Mouse (Mus musculus): ENCODE data around the gene Hoxb3. TPM values are rescaled to one million over a fixed set of nuclear protein-coding genes. Genes with fewer than 3 reads are reported as not detected.

Gene Hoxb3
- polyA plus RNA-seq, 1 experiment from 2014 or later: 13.9 TPM

GRCm38 (mm10) chr11:96301064-96301431 lies 22.1 kb upstream of the Hoxb3 start:
- H3K9ac ChIP-seq (replicated peaks; ENCODE audit: low read depth, low read length): peak overlapping the region; percentile 100
- ATAC-seq (ENCODE audit: low read depth): no peak
- peak overlapping the region; percentile 95 for H3K4me3 ChIP-seq (ENCODE audit: low read depth, low read length)
- H3K36me3 ChIP-seq (ENCODE audit: control insufficient read depth, insufficient read depth, low read length): peaks cover 37% of the 10 kb centered on the region
- H3K27me3 ChIP-seq (ENCODE audit: control insufficient read depth, insufficient read depth, low read length): no peaks in the 10 kb centered on the region
- H3K4me2 ChIP-seq (ENCODE audit: low read depth, low read length): peak overlapping the region; percentile 100
- H3K4me1 ChIP-seq (ENCODE audit: control insufficient read depth, insufficient read depth, low read length): peaks cover 51% of the 10 kb centered on the region
- H3K9me3 ChIP-seq (ENCODE audit: control insufficient read depth, low read length): no peaks in the 10 kb centered on the region
- WGBS: 0% methylated on average over 9 of the region's 10 CpGs
- H3K27ac ChIP-seq (ENCODE audit: low read depth, low read length): peak overlapping the region; percentile 100

GRCm38 (mm10) chr11:96301837-96302236 lies 21.3 kb upstream of the Hoxb3 start:
- Histone ChIP-seq H3K4me1 (ENCODE audit: control insufficient read depth, insufficient read depth, low read length) (peaks cover 53% of the 10 kb centered on the region), H3K4me3 (ENCODE audit: low read depth, low read length) (peak overlapping the region; percentile 95), H3K9me3 (ENCODE audit: control insufficient read depth, low read length) (no peaks in the 10 kb centered on the region), H3K27me3 (ENCODE audit: control insufficient read depth, insufficient read depth, low read length) (no peaks in the 10 kb centered on the region), H3K9ac (replicated peaks; ENCODE audit: low read depth, low read length) (peak overlapping the region; percentile 100), H3K27ac (ENCODE audit: low read depth, low read length) (peak overlapping the region; percentile 100), H3K4me2 (ENCODE audit: low read depth, low read length) (peak overlapping the region; percentile 100), H3K36me3 (ENCODE audit: control insufficient read depth, insufficient read depth, low read length) (peaks cover 39% of the 10 kb centered on the region)
- no peak for ATAC-seq (ENCODE audit: low read depth)
- 3% methylated on average over 15 of the region's 15 CpGs for WGBS

GRCm38 (mm10) chr11:96302381-96303150 lies 20.6 kb upstream of the Hoxb3 start:
- H3K36me3 ChIP-seq (ENCODE audit: control insufficient read depth, insufficient read depth, low read length): peaks cover 39% of the 10 kb centered on the region
- H3K4me3 ChIP-seq (ENCODE audit: low read depth, low read length): peak overlapping the region; percentile 95
- H3K9ac ChIP-seq (replicated peaks; ENCODE audit: low read depth, low read length): peak overlapping the region; percentile 100
- H3K4me1 ChIP-seq (ENCODE audit: control insufficient read depth, insufficient read depth, low read length): peaks cover 49% of the 10 kb centered on the region
- no peaks in the 10 kb centered on the region for H3K9me3 ChIP-seq (ENCODE audit: control insufficient read depth, low read length)
- no peaks in the 10 kb centered on the region for H3K27me3 ChIP-seq (ENCODE audit: control insufficient read depth, insufficient read depth, low read length)
- peak overlapping the region; percentile 100 for H3K4me2 ChIP-seq (ENCODE audit: low read depth, low read length)
- ATAC-seq (ENCODE audit: low read depth): no peak
- 4% methylated on average over 23 of the region's 23 CpGs for WGBS
- H3K27ac ChIP-seq (ENCODE audit: low read depth, low read length): peak overlapping the region; percentile 100

DNA sequence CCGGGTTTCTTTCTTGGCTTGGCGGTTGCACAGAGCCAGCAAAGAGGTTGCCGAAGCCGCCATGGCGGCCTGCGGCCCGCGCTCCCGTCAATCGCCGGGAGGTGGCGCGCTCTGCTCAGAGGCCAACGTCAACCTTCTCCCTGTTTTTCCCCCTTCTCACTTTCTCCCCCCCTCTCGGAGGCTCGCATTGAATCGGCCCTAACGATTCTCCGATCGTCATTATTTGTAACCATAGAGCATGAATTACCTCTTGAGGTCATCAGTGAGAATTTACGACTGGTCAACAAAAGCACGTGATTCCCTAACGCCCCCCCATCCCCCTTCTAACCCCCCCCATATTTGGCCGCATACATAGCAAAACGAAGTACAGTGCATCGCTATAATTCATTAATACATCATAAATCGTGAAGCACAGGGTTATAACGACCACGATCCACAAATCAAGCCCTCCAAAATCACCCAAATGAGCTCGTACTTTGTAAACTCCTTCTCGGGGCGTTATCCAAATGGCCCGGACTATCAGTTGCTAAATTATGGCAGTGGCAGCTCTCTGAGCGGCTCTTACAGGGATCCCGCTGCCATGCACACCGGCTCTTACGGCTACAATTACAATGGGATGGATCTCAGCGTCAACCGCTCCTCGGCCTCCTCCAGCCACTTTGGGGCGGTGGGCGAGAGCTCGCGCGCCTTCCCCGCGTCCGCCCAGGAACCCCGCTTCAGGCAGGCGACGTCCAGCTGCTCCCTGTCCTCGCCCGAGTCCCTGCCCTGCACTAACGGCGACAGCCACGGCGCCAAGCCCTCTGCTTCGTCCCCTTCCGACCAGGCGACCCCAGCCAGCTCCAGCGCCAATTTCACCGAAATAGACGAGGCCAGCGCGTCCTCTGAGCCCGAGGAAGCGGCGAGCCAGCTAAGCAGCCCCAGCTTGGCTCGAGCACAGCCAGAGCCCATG lies 19.7 kb upstream of the Hoxb3 start, which contains the start of gene Hoxb5:
TSS of gene Hoxb5 (plus strand) at position 186 of the 949 bp plus-strand sequence.
- 1% methylated on average over 69 of the region's 69 CpGs for WGBS
- ATAC-seq (ENCODE audit: low read depth): peak; percentile 55
- peak within 1 kb of the TSS; percentile 100 for H3K9ac ChIP-seq (replicated peaks; ENCODE audit: low read depth, low read length)
- peak within 1 kb of the TSS; percentile 100 for H3K27ac ChIP-seq (ENCODE audit: low read depth, low read length)
- no peaks in the 10 kb centered on the region for H3K9me3 ChIP-seq (ENCODE audit: control insufficient read depth, low read length)
- H3K4me3 ChIP-seq (ENCODE audit: low read depth, low read length): peak within 1 kb of the TSS; percentile 95
- H3K4me2 ChIP-seq (ENCODE audit: low read depth, low read length): peak within 1 kb of the TSS; percentile 100
- H3K36me3 ChIP-seq (ENCODE audit: control insufficient read depth, insufficient read depth, low read length): peaks cover 39% of the 10 kb centered on the region
- no peaks in the 10 kb centered on the region for H3K27me3 ChIP-seq (ENCODE audit: control insufficient read depth, insufficient read depth, low read length)
- H3K4me1 ChIP-seq (ENCODE audit: control insufficient read depth, insufficient read depth, low read length): peaks cover 47% of the 10 kb centered on the region

DNA sequence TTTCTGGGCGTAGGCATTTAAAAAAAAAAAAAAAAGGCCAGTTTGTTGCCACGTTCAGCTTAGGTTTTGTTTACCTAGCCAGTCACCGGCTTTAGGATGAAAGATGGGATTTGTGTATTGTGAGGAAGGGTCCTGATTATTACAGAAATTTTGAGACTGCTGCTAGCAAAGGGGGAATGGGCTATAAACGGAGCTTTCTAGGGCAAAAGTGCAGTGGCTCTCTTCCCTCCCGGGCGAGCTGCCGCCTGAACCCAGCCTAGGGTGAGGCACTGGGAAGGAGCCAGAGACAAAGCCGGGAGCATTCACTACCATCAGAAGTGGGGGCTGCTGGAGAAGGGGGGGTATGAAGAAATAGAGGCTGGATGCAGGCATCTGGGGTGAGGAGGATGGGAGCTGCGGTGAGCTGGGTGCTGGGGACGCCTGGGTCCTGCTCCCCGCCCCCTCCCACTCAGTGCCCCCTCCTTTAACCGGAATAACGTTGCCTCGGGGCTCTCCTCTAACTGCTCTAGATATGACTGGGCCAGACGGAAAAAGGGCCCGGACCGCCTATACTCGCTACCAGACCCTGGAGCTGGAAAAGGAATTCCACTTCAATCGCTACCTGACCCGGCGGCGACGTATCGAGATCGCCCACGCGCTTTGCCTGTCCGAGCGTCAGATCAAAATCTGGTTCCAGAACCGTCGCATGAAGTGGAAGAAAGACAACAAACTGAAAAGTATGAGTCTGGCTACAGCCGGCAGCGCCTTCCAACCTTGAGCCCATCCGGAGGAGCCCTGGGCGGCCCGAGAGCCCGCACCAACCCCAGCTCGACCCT lies 18.5 kb upstream of the Hoxb3 start:
- peaks cover 39% of the 10 kb centered on the region for H3K36me3 ChIP-seq (ENCODE audit: control insufficient read depth, insufficient read depth, low read length)
- H3K9me3 ChIP-seq (ENCODE audit: control insufficient read depth, low read length): no peaks in the 10 kb centered on the region
- peak overlapping the region; percentile 100 for H3K4me2 ChIP-seq (ENCODE audit: low read depth, low read length)
- peak overlapping the region; percentile 100 for H3K9ac ChIP-seq (replicated peaks; ENCODE audit: low read depth, low read length)
- no peak for ATAC-seq (ENCODE audit: low read depth)
- peaks cover 55% of the 10 kb centered on the region for H3K4me1 ChIP-seq (ENCODE audit: control insufficient read depth, insufficient read depth, low read length)
- peak overlapping the region; percentile 95 for H3K4me3 ChIP-seq (ENCODE audit: low read depth, low read length)
- peak overlapping the region; percentile 100 for H3K27ac ChIP-seq (ENCODE audit: low read depth, low read length)
- 2% methylated on average over 38 of the region's 38 CpGs for WGBS
- H3K27me3 ChIP-seq (ENCODE audit: control insufficient read depth, insufficient read depth, low read length): no peaks in the 10 kb centered on the region

GRCm38 (mm10) chr11:96305505-96306182 lies 17.5 kb upstream of the Hoxb3 start:
- peak overlapping the region; percentile 95 for H3K4me3 ChIP-seq (ENCODE audit: low read depth, low read length)

GRCm38 (mm10) chr11:96306183-96306907 lies 16.8 kb upstream of the Hoxb3 start:
- 9% methylated on average over 7 of the region's 7 CpGs for WGBS
- 0 out of 2 replicates have a peak, but pooled peaks have one; percentile 1 for ATAC-seq (ENCODE audit: low read depth)
- Histone ChIP-seq H3K4me2 (ENCODE audit: low read depth, low read length) (peak overlapping the region; percentile 100), H3K27ac (ENCODE audit: low read depth, low read length) (peak overlapping the region; percentile 100), H3K36me3 (ENCODE audit: control insufficient read depth, insufficient read depth, low read length) (peaks cover 31% of the 10 kb centered on the region; the same call in 1 of the 2 replicates), H3K4me3 (ENCODE audit: low read depth, low read length) (peak overlapping the region; percentile 95), H3K9ac (replicated peaks; ENCODE audit: low read depth, low read length) (peak overlapping the region; percentile 100), H3K4me1 (ENCODE audit: control insufficient read depth, insufficient read depth, low read length) (peaks cover 59% of the 10 kb centered on the region), H3K27me3 (ENCODE audit: control insufficient read depth, insufficient read depth, low read length) (no peaks in the 10 kb centered on the region), H3K9me3 (ENCODE audit: control insufficient read depth, low read length) (no peaks in the 10 kb centered on the region)

More at GRCm38 (mm10) chr11:96305505-96306182, 17.5 kb upstream of the Hoxb3 start:
- WGBS: 16% methylated on average over 6 of the region's 6 CpGs
- H3K27ac ChIP-seq (ENCODE audit: low read depth, low read length): peak overlapping the region; percentile 100
- peaks cover 37% of the 10 kb centered on the region for H3K36me3 ChIP-seq (ENCODE audit: control insufficient read depth, insufficient read depth, low read length)
- H3K4me1 ChIP-seq (ENCODE audit: control insufficient read depth, insufficient read depth, low read length): peaks cover 57% of the 10 kb centered on the region
- H3K9me3 ChIP-seq (ENCODE audit: control insufficient read depth, low read length): no peaks in the 10 kb centered on the region
- H3K4me2 ChIP-seq (ENCODE audit: low read depth, low read length): peak overlapping the region; percentile 100
- H3K9ac ChIP-seq (replicated peaks; ENCODE audit: low read depth, low read length): peak overlapping the region; percentile 100
- no peaks in the 10 kb centered on the region for H3K27me3 ChIP-seq (ENCODE audit: control insufficient read depth, insufficient read depth, low read length)
- ATAC-seq (ENCODE audit: low read depth): no peak

Data from neural tube, embryonic 14.5 days (tissue).